Mouse (Mus musculus) neural tube, embryonic 14.5 days (tissue): Measurements from ENCODE around the gene Fam170b. TPM values are rescaled to one million over a fixed set of nuclear protein-coding genes. Genes with fewer than 3 reads are reported as not detected.

Experiments
- ATAC-seq: fragments of 200-750 bp; cut with Nextera tagmentation; 2 replicates; pipeline ENCODE4 v1.8.0; 2017; ENCODE audit warnings: low read depth, mild to moderate bottlenecking, moderate TSS enrichment, moderate library complexity
- H3K27ac ChIP-seq: fragments of 300-500 bp; sonication (generic); 2 replicates; pipeline ENCODE4 v1.5.1; 2014; ENCODE audit warnings: low read depth, mild to moderate bottlenecking, control low read depth, low read length, moderate library complexity, mixed read lengths
- H3K27me3 ChIP-seq: fragments of 300-500 bp; sonication (generic); 2 replicates; pipeline ENCODE4 v1.6.1; 2014; ENCODE audit warnings: low read length; ENCODE audit not compliant: control insufficient read depth, insufficient read depth
- H3K36me3 ChIP-seq: fragments of 300-500 bp; sonication (generic); 2 replicates; pipeline ENCODE4 v1.6.1; 2014; ENCODE audit warnings: low read length, mixed read lengths; ENCODE audit not compliant: control insufficient read depth, insufficient read depth
- H3K4me1 ChIP-seq: fragments of 300-500 bp; sonication (generic); 2 replicates; pipeline ENCODE4 v1.6.1; 2014; ENCODE audit warnings: low read length; ENCODE audit not compliant: control insufficient read depth, insufficient read depth
- H3K4me2 ChIP-seq: fragments of 300-500 bp; sonication (generic); 2 replicates; pipeline ENCODE4 v1.6.1; 2014; ENCODE audit warnings: mild to moderate bottlenecking, low read depth, low read length, control low read depth
- H3K4me3 ChIP-seq: fragments of 300-500 bp; sonication (generic); 2 replicates; pipeline ENCODE4 v1.5.1; 2014; ENCODE audit warnings: low read depth, low read length, control low read depth, mixed read lengths
- H3K9ac ChIP-seq: fragments of 300-500 bp; sonication (generic); replicated peaks from 2 replicates; pipeline ENCODE4 v1.6.1; 2014; ENCODE audit warnings: low read depth, mild to moderate bottlenecking, control low read depth, low read length, mixed read lengths
- H3K9me3 ChIP-seq: fragments of 300-500 bp; sonication (generic); 2 replicates; pipeline ENCODE4 v1.6.1; 2016; ENCODE audit warnings: low read length; ENCODE audit not compliant: control insufficient read depth
- WGBS: fragments of 180-500 bp; shearing (Covaris S2); extraction: QIAGEN DNeasy Blood & Tissue Kit; methylation state at CpG from one replicate; pipeline ENCODE4 v1.1.7; 2014; 5-methylcytosine and 5-hydroxymethylcytosine counted together
- polyA plus RNA-seq: library from polyadenylated mRNA; unstranded; fragments of >200 nt; fragmentation: Nextera tagmentation; extraction: Ambion mirVana; gene quantifications from 2 replicates; pipeline ENCODE4 v1.2.1, GENCODE M21; 2014

Fam170b gene
- polyA plus RNA-seq, 1 experiment from 2014 or later, result not detected

- H3K4me2 ChIP-seq, result no peak overlapping the region
- H3K4me3 ChIP-seq, result no peak overlapping the region
- no peaks in the 10 kb centered on the region for H3K36me3 ChIP-seq
- 83% methylated on average over 3 of the region's 3 CpGs for WGBS
- H3K9me3 ChIP-seq, result no peaks in the 10 kb centered on the region
- no peak overlapping the region for H3K9ac ChIP-seq
- H3K27ac ChIP-seq, result no peak overlapping the region
- no peak for ATAC-seq
- no peaks in the 10 kb centered on the region for H3K27me3 ChIP-seq
- H3K4me1 ChIP-seq, result 0 out of 2 replicates have a peak, but pooled peaks cover 4% of the 10 kb centered on the region
Observed at GRCm38 (mm10) chr14:32865331-32865730, 31.6 kb downstream of the Fam170b start.

GRCm38 (mm10) chr14:32871963-32872362 lies 38.2 kb downstream of the Fam170b start:
- 90% methylated on average over 5 of the region's 5 CpGs for WGBS
- Histone ChIP-seq H3K4me2 (no peak overlapping the region), H3K27ac (no peak overlapping the region), H3K4me1 (no peaks in the 10 kb centered on the region), H3K36me3 (no peaks in the 10 kb centered on the region), H3K9me3 (no peaks in the 10 kb centered on the region), H3K27me3 (no peaks in the 10 kb centered on the region), H3K4me3 (no peak overlapping the region), H3K9ac (no peak overlapping the region)
- ATAC-seq, result no peak

- WGBS, result 61% methylated on average over 6 of the region's 6 CpGs
- H3K4me1 ChIP-seq, result no peaks in the 10 kb centered on the region
- H3K27ac ChIP-seq, result no peak overlapping the region
- H3K27me3 ChIP-seq, result no peaks in the 10 kb centered on the region
- no peak overlapping the region for H3K4me3 ChIP-seq
- no peaks in the 10 kb centered on the region for H3K36me3 ChIP-seq
- H3K9me3 ChIP-seq, result no peaks in the 10 kb centered on the region
- no peak overlapping the region for H3K9ac ChIP-seq
- H3K4me2 ChIP-seq, result no peak overlapping the region
- ATAC-seq, result no peak
Observed at GRCm38 (mm10) chr14:32877549-32877948, 43.8 kb downstream of the Fam170b start.

GRCm38 (mm10) chr14:32880332-32880731 lies 46.6 kb downstream of the Fam170b start:
- H3K4me3 ChIP-seq, result no peak overlapping the region
- no peak overlapping the region for H3K4me2 ChIP-seq
- no peaks in the 10 kb centered on the region for H3K4me1 ChIP-seq
- no peak for ATAC-seq
- no peaks in the 10 kb centered on the region for H3K27me3 ChIP-seq
- H3K27ac ChIP-seq, result no peak overlapping the region
- H3K9me3 ChIP-seq, result no peaks in the 10 kb centered on the region
- H3K36me3 ChIP-seq, result no peaks in the 10 kb centered on the region
- 91% methylated on average over 5 of the region's 5 CpGs for WGBS
- H3K9ac ChIP-seq, result no peak overlapping the region

GRCm38 (mm10) chr14:32881693-32882092 lies 47.9 kb downstream of the Fam170b start:
- Histone ChIP-seq H3K9ac (no peak overlapping the region), H3K27me3 (no peaks in the 10 kb centered on the region), H3K4me3 (no peak overlapping the region), H3K36me3 (no peaks in the 10 kb centered on the region), H3K27ac (no peak overlapping the region), H3K4me1 (no peaks in the 10 kb centered on the region), H3K4me2 (no peak overlapping the region), H3K9me3 (no peaks in the 10 kb centered on the region)
- no peak for ATAC-seq
- 87% methylated on average over 1 of the region's 1 CpGs for WGBS

Other genes starting within 250 kb of the Fam170b start
- gene Prrxl1, start 234.6 kb upstream of the Fam170b start, polyA plus RNA-seq, result 110 and 123 TPM in 2 replicates
- gene 3425401B19Rik, start 148.7 kb upstream of the Fam170b start, polyA plus RNA-seq, result 0.21 and 0.26 TPM in 2 replicates
- 0.46 and 0.72 TPM in 2 replicates for gene Tmem273, start 48.0 kb upstream of the Fam170b start, polyA plus RNA-seq
- gene Vstm4, start 22.8 kb downstream of the Fam170b start, polyA plus RNA-seq, result 5.2 and 13.6 TPM in 2 replicates
- gene Lrrc18, start 157.4 kb downstream of the Fam170b start, polyA plus RNA-seq, result 0.31 and 0.46 TPM in 2 replicates